Mouse (Mus musculus) liver, embryonic 15.5 days (tissue): ENCODE measurements around the gene Anapc7. TPM values are rescaled to one million over a fixed set of nuclear protein-coding genes. Genes with fewer than 3 reads are reported as not detected.
"Not testable (repeated sequence)": the region's sequence is repeated elsewhere in the genome, so short reads cannot be mapped to it uniquely, and the experiment has no call there.

ENCODE experiments used
- ATAC-seq: fragments of 200-750 bp; cut with Nextera tagmentation; 2 replicates; pipeline ENCODE4 v1.8.0; 2017; ENCODE audit warnings: moderate number of reproducible peaks, mild to moderate bottlenecking, moderate library complexity; ENCODE audit not compliant: insufficient read depth
- H3K27ac ChIP-seq: fragments of 300-500 bp; sonication (generic); replicated peaks from 2 replicates; pipeline ENCODE4 v1.5.1; 2015; ENCODE audit warnings: mild to moderate bottlenecking, inconsistent platforms
- H3K27me3 ChIP-seq: fragments of 300-500 bp; sonication (generic); 2 replicates; pipeline ENCODE4 v1.6.1; 2015; ENCODE audit warnings: mild to moderate bottlenecking, inconsistent platforms
- H3K36me3 ChIP-seq: fragments of 300-500 bp; sonication (generic); replicated peaks from 2 replicates; pipeline ENCODE4 v1.6.1; 2015; ENCODE audit warnings: moderate library complexity, mild to moderate bottlenecking, inconsistent platforms
- H3K4me1 ChIP-seq: fragments of 300-500 bp; sonication (generic); replicated peaks from 2 replicates; pipeline ENCODE4 v1.6.1; 2015; ENCODE audit warnings: inconsistent platforms
- H3K4me2 ChIP-seq: fragments of 300-500 bp; sonication (generic); 2 replicates; pipeline ENCODE4 v1.6.1; 2015; ENCODE audit warnings: moderate library complexity, mild to moderate bottlenecking, inconsistent platforms
- H3K4me3 ChIP-seq: fragments of 300-500 bp; sonication (generic); replicated peaks from 2 replicates; pipeline ENCODE4 v1.5.1; 2015; ENCODE audit warnings: mild to moderate bottlenecking, inconsistent platforms
- H3K9ac ChIP-seq: fragments of 300-500 bp; sonication (generic); 2 replicates; pipeline ENCODE4 v1.6.1; 2015; ENCODE audit warnings: moderate library complexity, mild to moderate bottlenecking, inconsistent platforms
- H3K9me3 ChIP-seq: fragments of 300-500 bp; sonication (generic); replicated peaks from 2 replicates; pipeline ENCODE4 v1.6.1; 2016; ENCODE audit warnings: inconsistent platforms
- WGBS: fragments of 180-500 bp; shearing (Covaris S2); methylation state at CpG from one replicate; pipeline ENCODE4 v1.1.7; 2015; ENCODE audit warnings: mixed read lengths; ENCODE audit not compliant: insufficient replicate concordance; 5-methylcytosine and 5-hydroxymethylcytosine counted together
- polyA plus RNA-seq: library from polyadenylated mRNA; unstranded; fragments of >200 nt; fragmentation: Nextera tagmentation; extraction: Ambion mirVana; gene quantifications from 2 replicates; pipeline ENCODE4 v1.2.1, GENCODE M21; 2015

Anapc7 gene
- polyA plus RNA-seq, 1 experiment from 2014 or later, result 14.4 TPM

- no peak overlapping the region for H3K4me2 ChIP-seq
- no peak overlapping the region for H3K27ac ChIP-seq
- peaks cover 40% of the 10 kb centered on the region for H3K36me3 ChIP-seq
- 81% methylated on average over 19 of the region's 19 CpGs for WGBS
- H3K4me3 ChIP-seq, result no peak overlapping the region
- no peaks in the 10 kb centered on the region for H3K27me3 ChIP-seq
- ATAC-seq, result no peak
- H3K9ac ChIP-seq, result no peak overlapping the region
- no peaks in the 10 kb centered on the region for H3K9me3 ChIP-seq
- no peaks in the 10 kb centered on the region for H3K4me1 ChIP-seq
These were observed 11.5 kb upstream of the Anapc7 start for GRCm38 (mm10) chr5:122409692-122410645.

- Histone ChIP-seq H3K27ac (no peak overlapping the region), H3K4me2 (no peak overlapping the region), H3K9me3 (no peaks in the 10 kb centered on the region), H3K27me3 (no peaks in the 10 kb centered on the region), H3K36me3 (peaks cover 21% of the 10 kb centered on the region), H3K4me1 (no peaks in the 10 kb centered on the region), H3K9ac (no peak overlapping the region), H3K4me3 (no peak overlapping the region)
- no peak for ATAC-seq
- WGBS, result 73% methylated on average over 5 of the region's 5 CpGs
These were observed 9.6 kb upstream of the Anapc7 start for GRCm38 (mm10) chr5:122411892-122412291.

GRCm38 (mm10) chr5:122412826-122413225 is 8.7 kb upstream of the Anapc7 start:
- Histone ChIP-seq H3K27me3 (no peaks in the 10 kb centered on the region), H3K4me3 (no peak overlapping the region), H3K4me2 (no peak overlapping the region), H3K9ac (no peak overlapping the region), H3K9me3 (no peaks in the 10 kb centered on the region), H3K27ac (no peak overlapping the region), H3K36me3 (peaks cover 13% of the 10 kb centered on the region), H3K4me1 (no peaks in the 10 kb centered on the region)
- 50% methylated on average over 6 of the region's 6 CpGs for WGBS
- ATAC-seq, result no peak

GRCm38 (mm10) chr5:122414351-122414750 is 7.1 kb upstream of the Anapc7 start:
- WGBS, result 74% methylated on average over 5 of the region's 5 CpGs

GRCm38 (mm10) chr5:122415465-122415864 is 6.0 kb upstream of the Anapc7 start:
- Histone ChIP-seq H3K4me3 (no peak overlapping the region), H3K9ac (no peak overlapping the region), H3K27me3 (no peaks in the 10 kb centered on the region), H3K27ac (no peak overlapping the region), H3K9me3 (no peaks in the 10 kb centered on the region), H3K36me3 (no peaks in the 10 kb centered on the region), H3K4me2 (no peak overlapping the region), H3K4me1 (no peaks in the 10 kb centered on the region)
- ATAC-seq, result no peak
- 74% methylated on average over 12 of the region's 12 CpGs for WGBS

More at GRCm38 (mm10) chr5:122414351-122414750, 7.1 kb upstream of the Anapc7 start:
- no peaks in the 10 kb centered on the region for H3K27me3 ChIP-seq
- no peak for ATAC-seq
- no peak overlapping the region for H3K4me3 ChIP-seq
- no peak overlapping the region for H3K27ac ChIP-seq
- H3K9ac ChIP-seq, result no peak overlapping the region
- peaks cover 11% of the 10 kb centered on the region for H3K36me3 ChIP-seq
- no peaks in the 10 kb centered on the region for H3K4me1 ChIP-seq
- H3K9me3 ChIP-seq, result no peaks in the 10 kb centered on the region
- H3K4me2 ChIP-seq, result no peak overlapping the region

- peaks cover 28% of the 10 kb centered on the region for H3K4me1 ChIP-seq
- not testable (repeated sequence) for H3K36me3 ChIP-seq, H3K27ac ChIP-seq, H3K9ac ChIP-seq, H3K4me3 ChIP-seq, H3K27me3 ChIP-seq, ATAC-seq, H3K9me3 ChIP-seq
- 43% methylated on average over 4 of the region's 4 CpGs for WGBS
- peak overlapping the region; percentile 94; the same call in 1 of the 2 replicates for H3K4me2 ChIP-seq
These were observed 817 bp upstream of the Anapc7 start for GRCm38 (mm10) chr5:122420676-122421075.

GRCm38 (mm10) chr5:122422071-122422964 is 825 bp downstream of the Anapc7 start:
- Histone ChIP-seq H3K9me3 (no peaks in the 10 kb centered on the region), H3K27me3 (no peaks in the 10 kb centered on the region), H3K36me3 (peaks cover 18% of the 10 kb centered on the region; the same call in 1 of the 2 replicates), H3K9ac (peak overlapping the region; percentile 91), H3K27ac (peak overlapping the region; percentile 78), H3K4me1 (peaks cover 28% of the 10 kb centered on the region), H3K4me2 (peak overlapping the region; percentile 94), H3K4me3 (peak overlapping the region; percentile 94)
- under 1% methylated on average over 73 of the region's 73 CpGs for WGBS
- peak; percentile 83 for ATAC-seq

- peak overlapping the region; percentile 78 for H3K27ac ChIP-seq
- peaks cover 22% of the 10 kb centered on the region for H3K36me3 ChIP-seq
- no peaks in the 10 kb centered on the region for H3K9me3 ChIP-seq
- no peaks in the 10 kb centered on the region for H3K27me3 ChIP-seq
- H3K4me3 ChIP-seq, result peak overlapping the region; percentile 94
- peak overlapping the region; percentile 91 for H3K9ac ChIP-seq
- H3K4me2 ChIP-seq, result peak overlapping the region; percentile 94
- 17% methylated on average over 15 of the region's 15 CpGs for WGBS
- H3K4me1 ChIP-seq, result peaks cover 28% of the 10 kb centered on the region
- ATAC-seq, result no peak
These were observed 1.6 kb downstream of the Anapc7 start for GRCm38 (mm10) chr5:122423083-122423482.

- Histone ChIP-seq H3K27ac (no peak overlapping the region), H3K9me3 (no peaks in the 10 kb centered on the region), H3K4me3 (no peak overlapping the region), H3K4me2 (no peak overlapping the region), H3K36me3 (peaks cover 47% of the 10 kb centered on the region), H3K9ac (no peak overlapping the region), H3K27me3 (no peaks in the 10 kb centered on the region), H3K4me1 (peaks cover 28% of the 10 kb centered on the region)
- ATAC-seq, result no peak
- WGBS, result 87% methylated on average over 2 of the region's 2 CpGs
These were observed 4.1 kb downstream of the Anapc7 start for GRCm38 (mm10) chr5:122425550-122425949.

- no peaks in the 10 kb centered on the region for H3K4me1 ChIP-seq
- H3K9me3 ChIP-seq, result no peaks in the 10 kb centered on the region
- H3K4me3 ChIP-seq, result no peak overlapping the region
- H3K9ac ChIP-seq, result no peak overlapping the region
- no peak for ATAC-seq
- H3K36me3 ChIP-seq, result peaks cover 92% of the 10 kb centered on the region
- H3K4me2 ChIP-seq, result no peak overlapping the region
- H3K27ac ChIP-seq, result no peak overlapping the region
- WGBS, result 75% methylated on average over 4 of the region's 4 CpGs
- H3K27me3 ChIP-seq, result no peaks in the 10 kb centered on the region
These were observed 8.7 kb downstream of the Anapc7 start for GRCm38 (mm10) chr5:122430036-122430775.
